Mouse (Mus musculus): Measurements from ENCODE around the gene Cfap126. TPM values are rescaled to one million over a fixed set of nuclear protein-coding genes. Genes with fewer than 3 reads are reported as not detected.

The Cfap126 gene
- total and polyA plus RNA-seq, 3 experiments = 0.69 to 3.5 TPM; not detected in 1

DNA sequence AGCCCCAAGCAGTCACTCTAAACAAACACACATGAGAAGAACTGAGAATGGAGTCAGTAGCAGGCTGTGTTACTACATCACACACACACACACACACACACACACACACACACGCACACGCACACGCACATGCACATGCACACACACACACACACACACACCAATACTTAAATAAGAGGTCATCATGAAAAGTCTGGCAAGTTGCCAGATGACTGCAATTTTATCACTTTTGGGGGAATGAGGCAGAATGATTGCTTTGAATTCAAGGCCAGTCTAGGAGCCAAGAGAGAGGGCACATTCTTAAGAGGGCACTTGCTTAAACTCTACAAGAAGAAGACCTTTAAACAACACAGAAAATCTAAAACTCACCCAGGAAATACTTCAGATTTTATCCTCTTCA lies 48.8 kb downstream of the Cfap126 start:
- no peaks in the 10 kb centered on the region for H3K79me2 ChIP-seq (ENCODE audit: control insufficient read depth, insufficient read depth, low read length, poor library complexity)
- no peaks in the 10 kb centered on the region for H3K9me3 ChIP-seq (replicated peaks; ENCODE audit: insufficient read depth, low read length)
- peaks cover 0 to 2% of the 10 kb centered on the region in 2 experiments; a peak in 2 of 4 replicates for H3K4me1 ChIP-seq (ENCODE audit: control insufficient read depth in 1 of 2, insufficient read depth in 2 of 2, low read length in 2 of 2)
- H3K36me3 ChIP-seq (ENCODE audit: control insufficient read depth in 1 of 2, insufficient read depth in 2 of 2, low read length in 2 of 2) = peaks cover 0 to 2% of the 10 kb centered on the region in 2 experiments; a peak in 1 of 4 replicates
- no peak overlapping the region for H3K4me3 ChIP-seq (ENCODE audit: control insufficient read depth in 1 of 2, insufficient read depth in 1 of 2, low read depth in 2 of 2, low read length in 2 of 2)
- H3K27ac ChIP-seq (ENCODE audit: control insufficient read depth, low read depth, low read length) = no peak overlapping the region
- no peaks in the 10 kb centered on the region; a peak in 1 of 4 replicates for H3K27me3 ChIP-seq (ENCODE audit: control insufficient read depth in 1 of 2, insufficient read depth in 2 of 2, low read length in 2 of 2)
- H3K9ac ChIP-seq (ENCODE audit: control insufficient read depth, low read depth, low read length, poor library complexity, severe bottlenecking) = no peak overlapping the region
- TF ChIP-seq MAFK (IDR thresholded peaks at IDR 0.05; ENCODE audit: borderline replicate concordance, low read depth, low read length) (no peak), POLR2AphosphoS2 (IDR thresholded peaks at IDR 0.05; ENCODE audit: low read length) (no peak), MAX (IDR thresholded peaks at IDR 0.05; ENCODE audit: low read length) (no peak), HCFC1 (IDR thresholded peaks at IDR 0.05; ENCODE audit: low read depth, low read length) (no peak), USF2 (IDR thresholded peaks at IDR 0.05; ENCODE audit: borderline replicate concordance in 1 of 2, insufficient read depth in 1 of 2, low read depth in 1 of 2, low read length in 2 of 2) (no peak), POLR2AphosphoS5 (IDR thresholded peaks at IDR 0.05; ENCODE audit: borderline replicate concordance, low read depth, low read length) (no peak), TCF12 (IDR thresholded peaks at IDR 0.05; ENCODE audit: low read depth, low read length) (no peak), NELFE (IDR thresholded peaks at IDR 0.05; ENCODE audit: low read depth, low read length) (no peak), ZKSCAN1 (IDR thresholded peaks at IDR 0.05; ENCODE audit: low read depth, low read length) (no peak), NRF1 (IDR thresholded peaks at IDR 0.05; ENCODE audit: insufficient read depth, low read depth, low read length, poor library complexity, severe bottlenecking) (no peak)
- DNase-seq (ENCODE audit: low read depth, low spot score) = no peak

DNA sequence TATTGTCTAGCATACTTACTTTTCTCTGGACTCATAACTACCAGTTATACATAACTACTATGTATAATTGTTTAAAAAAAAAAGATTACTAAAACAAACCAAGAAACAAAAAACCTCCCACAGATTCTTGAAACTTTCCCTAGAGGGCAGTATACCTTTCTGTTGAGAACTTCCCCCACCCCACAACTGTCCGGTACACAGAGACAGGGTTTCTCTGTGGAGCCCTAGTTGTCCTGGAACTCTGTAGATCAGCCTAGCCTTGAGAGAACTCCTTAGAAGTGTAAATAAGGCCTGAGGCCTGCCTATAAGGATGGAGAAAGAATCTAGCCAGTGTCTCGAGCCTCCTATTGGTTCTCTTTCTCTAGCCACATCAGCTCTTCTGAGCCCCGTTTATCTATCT lies 50.5 kb downstream of the Cfap126 start:
- Histone ChIP-seq H3K36me3 (ENCODE audit: control insufficient read depth in 1 of 2, insufficient read depth in 2 of 2, low read length in 2 of 2) (peaks cover 0 to 2% of the 10 kb centered on the region in 2 experiments; a peak in 1 of 4 replicates), H3K4me1 (ENCODE audit: control insufficient read depth in 1 of 2, insufficient read depth in 2 of 2, low read length in 2 of 2) (peaks cover 0 to 2% of the 10 kb centered on the region in 2 experiments; a peak in 2 of 4 replicates), H3K27me3 (ENCODE audit: control insufficient read depth in 1 of 2, insufficient read depth in 2 of 2, low read length in 2 of 2) (no peaks in the 10 kb centered on the region; a peak in 1 of 4 replicates), H3K9ac (ENCODE audit: control insufficient read depth, low read depth, low read length, poor library complexity, severe bottlenecking) (no peak overlapping the region), H3K9me3 (replicated peaks; ENCODE audit: insufficient read depth, low read length) (no peaks in the 10 kb centered on the region), H3K27ac (ENCODE audit: control insufficient read depth, low read depth, low read length) (no peak overlapping the region), H3K4me3 (ENCODE audit: control insufficient read depth in 1 of 2, insufficient read depth in 1 of 2, low read depth in 2 of 2, low read length in 2 of 2) (no peak overlapping the region), H3K79me2 (ENCODE audit: control insufficient read depth, insufficient read depth, low read length, poor library complexity) (no peaks in the 10 kb centered on the region)
- TF ChIP-seq POLR2A (IDR thresholded peaks at IDR 0.05; ENCODE audit: control insufficient read depth in 1 of 2, insufficient read depth in 1 of 2, low read depth in 1 of 2, low read length in 2 of 2, poor library complexity in 1 of 2) (no peak), MEF2A (IDR thresholded peaks at IDR 0.05; ENCODE audit: extremely low read depth, insufficient replicate concordance, low read depth, low read length, poor library complexity, severe bottlenecking) (no peak), HCFC1 (IDR thresholded peaks at IDR 0.05; ENCODE audit: low read depth, low read length) (no peak), CTCF (IDR thresholded peaks at IDR 0.05 in 2 of 3, conservative IDR thresholded peaks at IDR 0.05 in 1 of 3; ENCODE audit: control insufficient read depth in 1 of 3, insufficient read depth in 1 of 3, low read depth in 2 of 3, low read length in 3 of 3, poor library complexity in 1 of 3, severe bottlenecking in 1 of 3) (peak; percentile 12 to 49 (median 20); a peak in 5 of 6 replicates), ZC3H11A (IDR thresholded peaks at IDR 0.05; ENCODE audit: low read depth, low read length) (peak; percentile 34; the same call in 1 of the 2 replicates), MYB (IDR thresholded peaks at IDR 0.05; ENCODE audit: low read depth, low read length) (no peak), RAD21 (IDR thresholded peaks at IDR 0.05; ENCODE audit: low read depth, low read length) (peak; percentile 44), TBP (IDR thresholded peaks at IDR 0.05; ENCODE audit: low read depth, low read length) (no peak), RCOR1 (IDR thresholded peaks at IDR 0.05; ENCODE audit: low read depth, low read length) (no peak), E2F4 (IDR thresholded peaks at IDR 0.05; ENCODE audit: borderline replicate concordance, low read depth, low read length) (no peak), POLR2AphosphoS2 (IDR thresholded peaks at IDR 0.05; ENCODE audit: low read length) (no peak), MAFK (IDR thresholded peaks at IDR 0.05; ENCODE audit: borderline replicate concordance, low read depth, low read length) (no peak), MAZ (IDR thresholded peaks at IDR 0.05; ENCODE audit: low read depth, low read length) (no peak), GABPA (IDR thresholded peaks at IDR 0.05; ENCODE audit: low read depth, low read length) (no peak), NRF1 (IDR thresholded peaks at IDR 0.05; ENCODE audit: insufficient read depth, low read depth, low read length, poor library complexity, severe bottlenecking) (no peak), CHD1 (IDR thresholded peaks at IDR 0.05; ENCODE audit: low read depth, low read length) (no peak), SMC3 (IDR thresholded peaks at IDR 0.05; ENCODE audit: low read depth, low read length) (peak; percentile 47), TCF12 (IDR thresholded peaks at IDR 0.05; ENCODE audit: low read depth, low read length) (no peak), JUND (IDR thresholded peaks at IDR 0.05; ENCODE audit: low read depth, low read length) (no peak), ZNF384 (IDR thresholded peaks at IDR 0.05; ENCODE audit: low read depth, low read length) (peak; percentile 29; the same call in 1 of the 2 replicates), MYC (IDR thresholded peaks at IDR 0.05; ENCODE audit: low read depth, low read length) (no peak), EP300 (IDR thresholded peaks at IDR 0.05; ENCODE audit: low read depth in 1 of 2, low read length in 2 of 2) (no peak)
- peak; percentile 54 for DNase-seq (ENCODE audit: low read depth, low spot score)

All from MEL (cell line).